Mouse (Mus musculus): ENCODE results near the gene Clec2l.

- no peak for TF ChIP-seq POLR2A (IDR thresholded peaks at IDR 0.05; ENCODE audit: insufficient read depth, low read length)
- no peak for TF ChIP-seq EP300 (IDR thresholded peaks at IDR 0.05; ENCODE audit: insufficient read depth, low read depth, low read length)
These were observed 40.5 kb upstream of the Clec2l start for GRCm38 (mm10) chr6:38622406-38622805.

All from ES-Bruce4 (cell line).